Mouse (Mus musculus) gastrocnemius, adult 2 months (tissue): ENCODE data around the gene Chmp6. TPM values are rescaled to one million over a fixed set of nuclear protein-coding genes. Genes with fewer than 3 reads are reported as not detected.
A peak's percentile ranks its signal among the peaks of the same experiment; 100 is the strongest.

Experiments used
- DNase-seq: peaks from one replicate; pipeline ENCODE4 v3.0.0; 2022
- H3K27ac ChIP-seq: fragments of 200-600 bp; 2 replicates; pipeline ENCODE4 v1.8.1; 2022; ENCODE audit warnings: mild to moderate bottlenecking
- H3K4me3 ChIP-seq: fragments of 200-600 bp; 2 replicates; pipeline ENCODE4 v1.8.1; 2022; ENCODE audit warnings: mild to moderate bottlenecking, moderate library complexity
- CTCF ChIP-seq: fragments of 200-600 bp; IDR thresholded peaks from 2 replicates; pipeline ENCODE4 v1.8.1; 2022; ENCODE audit warnings: antibody characterized with exemption, mild to moderate bottlenecking, moderate library complexity
- intact Hi-C: fragments of 180-260 bp; cut with DNase I; formaldehyde crosslinking; loops from one replicate; pipeline ENCODE4 v1.15.1; 2025
- long read RNA-seq, 2 experiments: library from polyadenylated mRNA; stranded (forward); transcript quantifications; one replicate each; pipeline ENCODE4 v2.0.0; 2021
- total RNA-seq, 2 experiments: library from RNA; stranded (reverse); gene quantifications; 2 replicates each; pipeline ENCODE4 v1.2.3; 2021

Gene Chmp6
- total RNA-seq, result 10 to 100 TPM; 29.6 to 31.3 TPM
- long read RNA-seq, experiment 1, transcript Chmp6-201 (8 exons, 1,557 nt), result major isoform, 51 of 57 reads
- long read RNA-seq, experiment 1, partial matches to known transcripts, result 1 of 57 reads
- long read RNA-seq, experiment 1, other reads (novel, unspliced or antisense), result 5 of 57 reads
- long read RNA-seq, experiment 2, transcript Chmp6-201 (8 exons, 1,557 nt), result major isoform, 73 of 80 reads
- long read RNA-seq, experiment 2, partial matches to known transcripts, result 1 of 80 reads
- long read RNA-seq, experiment 2, other reads (novel, unspliced or antisense), result 3 of 80 reads

DNA sequence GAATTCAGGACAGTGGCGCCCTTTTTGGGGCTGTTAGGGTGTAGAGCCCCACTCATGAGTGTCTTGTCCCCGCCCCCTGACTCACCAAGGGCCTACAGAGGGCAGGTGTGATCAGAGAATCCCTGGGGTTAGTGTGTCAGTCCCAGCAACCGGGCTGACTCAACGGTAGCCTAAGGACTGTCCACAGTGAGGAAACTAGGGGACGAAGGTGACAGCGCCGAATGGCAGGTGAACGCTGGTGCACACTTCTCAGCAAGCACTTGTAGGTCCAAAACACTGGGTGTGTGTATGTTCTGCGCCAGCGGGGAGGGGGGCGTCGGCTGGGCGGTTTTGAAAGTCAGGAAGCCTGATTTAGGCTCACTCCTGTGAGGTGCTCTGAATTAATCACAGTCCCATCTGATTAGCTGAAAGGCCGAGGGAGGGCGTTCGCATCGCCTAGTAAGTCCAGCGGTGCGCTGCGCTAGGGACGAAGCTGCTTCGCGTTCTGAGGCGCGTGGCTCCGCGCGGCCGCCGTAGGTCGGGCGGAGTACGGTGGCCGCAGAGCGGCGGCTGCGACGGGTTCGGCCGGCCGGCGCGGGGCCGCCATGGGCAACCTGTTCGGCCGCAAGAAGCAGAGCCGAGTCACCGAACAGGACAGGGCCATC, at the start of gene Chmp6:
TSS of gene Chmp6 (plus strand) at position 151 of the 644 bp plus-strand sequence.
- peak; percentile 5; the same call in 1 of the 2 replicates for TF ChIP-seq CTCF
- intact Hi-C loops, result no loop called here
- DNase-seq, result peak; percentile 93

DNA sequence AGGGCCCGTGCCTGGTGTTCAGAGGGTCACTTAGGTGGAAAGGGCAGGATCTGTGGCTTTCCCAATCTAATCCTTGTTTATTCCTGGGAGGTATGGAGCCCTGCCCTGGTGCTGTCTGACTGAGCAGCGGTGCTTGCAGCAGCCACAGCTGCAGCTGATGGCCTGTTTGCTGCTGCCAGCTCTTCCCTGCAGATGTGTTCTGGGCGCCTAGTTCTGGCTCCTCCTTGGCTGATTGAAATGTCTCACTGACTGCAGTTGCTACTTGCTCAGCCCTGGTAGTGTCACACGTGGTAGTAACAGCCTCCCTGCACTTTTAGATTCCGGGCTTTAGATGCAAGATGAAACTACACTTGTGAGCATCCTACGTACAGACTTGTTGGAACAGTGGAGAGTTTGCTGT, 46.4 kb upstream of the Chmp6 start:
- intact Hi-C loops, result no loop called here
- DNase-seq, result no peak
- Histone ChIP-seq H3K4me3 (no peak overlapping the region), H3K27ac (no peak overlapping the region)
- TF ChIP-seq CTCF, result no peak

More for the DNA sequence above, at the start of gene Chmp6:
- H3K27ac ChIP-seq, result peak within 1 kb of the TSS; percentile 95
- H3K4me3 ChIP-seq, result peak within 1 kb of the TSS; percentile 75

DNA sequence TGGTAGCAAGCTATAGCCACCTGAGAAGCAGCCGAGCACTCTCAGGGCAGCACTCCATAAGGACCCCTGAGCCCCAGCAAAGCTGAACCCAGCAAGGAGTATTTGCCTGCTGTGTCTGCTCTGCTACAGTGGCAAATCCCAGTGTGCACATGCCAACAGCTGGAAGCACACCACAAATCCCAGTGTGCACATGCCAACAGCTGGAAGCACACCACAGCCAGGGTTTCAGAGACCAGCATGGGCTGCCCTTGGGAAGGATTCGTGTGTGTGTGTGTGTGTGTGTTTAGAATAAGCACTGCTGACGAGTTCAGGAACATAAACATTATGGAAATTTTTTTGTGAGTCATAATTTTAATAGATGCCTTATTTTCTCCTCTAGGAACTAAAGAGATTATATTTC, 45.1 kb upstream of the Chmp6 start:
- no peak for TF ChIP-seq CTCF
- intact Hi-C loops, result no loop called here
- H3K4me3 ChIP-seq, result no peak overlapping the region
- no peak overlapping the region for H3K27ac ChIP-seq
- no peak for DNase-seq

DNA sequence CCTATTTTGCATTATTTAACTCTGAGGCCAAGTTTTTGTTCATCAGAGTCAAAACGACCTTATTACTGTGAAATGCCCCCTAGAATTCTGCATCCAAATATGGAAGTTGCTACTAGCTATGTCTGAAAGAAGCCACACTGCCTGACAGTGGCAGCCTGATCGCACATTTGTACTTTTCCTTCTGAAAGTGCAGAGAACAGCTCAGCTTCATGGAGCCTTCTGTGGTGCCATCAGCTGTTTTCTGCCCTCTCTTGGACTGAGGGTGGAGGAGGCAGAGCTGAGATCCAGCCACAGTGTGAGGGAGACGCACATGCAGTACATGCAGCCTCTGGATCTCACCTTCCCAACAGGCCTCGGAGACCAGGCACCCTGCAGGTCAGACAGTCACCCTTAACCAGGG, 44.7 kb upstream of the Chmp6 start:
- DNase-seq, result no peak
- intact Hi-C loops, result no loop called here
- TF ChIP-seq CTCF, result no peak
- Histone ChIP-seq H3K4me3 (no peak overlapping the region), H3K27ac (no peak overlapping the region)

DNA sequence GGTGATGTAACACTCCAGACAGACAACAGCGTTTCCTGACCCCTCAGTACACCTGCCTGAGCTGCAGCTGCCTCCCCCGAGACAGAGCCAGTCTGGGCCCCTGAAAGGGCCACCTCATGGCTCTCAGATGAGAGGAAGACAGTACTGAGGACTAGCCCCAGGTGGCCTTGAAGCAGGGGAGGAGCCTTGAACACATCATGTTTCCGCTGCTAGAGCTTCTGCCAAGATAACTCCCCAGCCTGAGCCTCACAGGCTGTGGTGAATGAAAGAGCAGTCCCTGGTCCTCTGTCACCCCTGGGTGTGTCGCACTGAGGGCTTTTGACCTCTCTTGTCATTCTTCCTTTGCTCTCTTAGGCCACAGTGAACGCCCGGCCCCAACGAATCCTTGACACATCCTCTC, 42.1 kb upstream of the Chmp6 start:
- Histone ChIP-seq H3K27ac (no peak overlapping the region), H3K4me3 (no peak overlapping the region)
- DNase-seq, result no peak
- intact Hi-C loops, result no loop called here
- TF ChIP-seq CTCF, result no peak

DNA sequence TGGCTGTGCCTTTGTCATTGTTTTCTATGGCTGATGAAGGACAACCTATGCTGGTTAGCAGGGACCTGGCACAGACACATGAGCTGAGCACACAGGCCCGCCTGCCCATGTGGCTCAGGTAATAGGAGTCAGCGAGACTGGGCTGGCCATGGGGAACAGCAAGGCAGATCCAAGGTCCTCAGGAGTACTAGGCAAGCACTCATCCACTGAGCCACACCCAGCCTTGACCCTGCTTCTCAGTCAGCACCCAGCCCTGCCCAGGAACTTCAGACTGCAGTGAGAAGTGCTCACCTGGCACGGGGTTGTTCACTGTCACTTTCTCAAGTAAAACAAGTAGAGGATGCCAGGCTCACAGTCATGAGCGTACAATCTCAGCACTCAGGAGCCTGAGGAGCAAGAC, 39.6 kb upstream of the Chmp6 start:
- TF ChIP-seq CTCF, result no peak
- intact Hi-C loops, result no loop called here
- H3K27ac ChIP-seq, result no peak overlapping the region
- no peak overlapping the region for H3K4me3 ChIP-seq
- no peak for DNase-seq

DNA sequence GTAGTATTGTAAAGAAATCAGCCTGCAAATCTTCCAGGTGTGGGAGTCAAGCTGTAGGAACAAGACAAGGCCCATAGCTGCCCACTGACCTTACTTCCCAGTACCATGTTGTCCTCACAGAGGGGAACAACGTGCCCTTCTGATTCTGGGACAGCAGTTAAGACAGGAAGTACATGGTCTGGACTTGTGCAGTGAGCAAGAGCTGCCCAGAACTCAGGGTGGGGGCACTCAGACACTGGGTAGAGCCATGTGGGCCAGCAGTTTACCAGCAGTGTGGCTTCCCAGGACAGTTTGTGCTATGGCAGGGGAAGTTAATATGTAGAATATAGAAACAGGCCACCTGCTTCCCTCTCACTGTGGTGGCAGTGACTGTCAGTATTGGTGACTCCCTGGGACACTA, 38.4 kb upstream of the Chmp6 start:
- no peak for DNase-seq
- H3K4me3 ChIP-seq, result no peak overlapping the region
- no peak for TF ChIP-seq CTCF
- H3K27ac ChIP-seq, result no peak overlapping the region
- intact Hi-C loops, result no loop called here

DNA sequence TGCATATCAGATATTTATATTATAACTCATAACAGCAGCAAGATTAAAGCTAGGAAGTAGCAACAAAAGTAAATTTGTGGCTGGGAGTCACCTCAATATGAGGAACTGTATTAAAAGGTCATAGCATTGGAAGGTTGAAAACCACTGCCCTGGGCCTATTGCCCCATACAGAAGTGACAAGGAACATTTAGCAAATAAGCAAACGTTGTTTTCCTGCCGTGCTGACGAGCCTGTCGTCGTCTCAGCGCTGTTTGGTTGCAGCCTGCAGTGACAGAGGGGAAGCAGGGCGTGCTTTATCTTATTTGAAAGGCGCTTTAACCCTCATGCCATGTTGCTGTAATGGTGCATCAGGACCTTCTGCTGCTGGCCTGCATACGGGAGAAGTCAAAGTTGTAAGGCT, 37.6 kb upstream of the Chmp6 start:
- intact Hi-C loops, result no loop called here
- DNase-seq, result no peak
- H3K27ac ChIP-seq, result no peak overlapping the region
- TF ChIP-seq CTCF, result no peak
- H3K4me3 ChIP-seq, result no peak overlapping the region

DNA sequence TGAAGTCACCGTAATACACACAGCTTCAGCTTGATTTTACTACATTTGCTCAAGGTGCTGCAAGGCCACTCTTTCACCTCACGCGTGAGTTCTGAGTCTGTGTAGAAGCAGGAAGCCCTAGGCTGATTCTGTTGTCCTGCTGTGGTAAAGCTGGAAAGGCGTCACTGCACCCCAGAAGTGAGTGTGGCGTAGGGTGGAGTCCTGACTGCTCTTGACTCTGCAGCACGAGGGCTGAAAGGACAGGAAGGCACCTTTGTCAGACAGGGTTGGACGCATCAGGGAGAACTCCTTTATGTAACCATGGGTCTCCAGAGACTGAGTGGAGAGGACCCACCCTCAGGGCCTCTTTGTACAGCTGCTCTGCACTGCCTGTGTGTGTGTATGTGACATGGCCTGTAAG, 36.1 kb upstream of the Chmp6 start:
- no peak for TF ChIP-seq CTCF
- DNase-seq, result no peak
- H3K4me3 ChIP-seq, result no peak overlapping the region
- H3K27ac ChIP-seq, result no peak overlapping the region
- intact Hi-C loops, result no loop called here

DNA sequence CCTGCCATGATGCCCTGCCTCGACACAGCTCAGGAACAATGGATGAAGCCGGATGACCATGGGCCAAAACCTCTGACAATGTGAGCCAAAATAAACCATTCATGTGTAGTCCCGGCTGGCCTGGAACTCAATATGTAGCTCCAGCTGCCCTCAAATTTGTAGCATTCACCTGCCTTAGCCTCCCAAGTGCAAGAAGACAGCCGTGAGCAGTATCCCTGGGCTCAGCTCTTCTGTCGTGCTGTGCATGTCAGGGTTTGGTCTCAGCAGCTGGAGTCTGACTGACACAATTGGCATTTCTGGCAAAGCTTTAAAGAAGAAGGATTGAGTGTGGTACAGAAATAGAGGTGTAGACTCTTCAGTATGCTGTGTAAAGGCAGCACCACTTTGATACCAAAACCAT, 33.7 kb upstream of the Chmp6 start:
- no peak for DNase-seq
- no peak overlapping the region for H3K27ac ChIP-seq
- no peak for TF ChIP-seq CTCF
- intact Hi-C loops, result no loop called here
- H3K4me3 ChIP-seq, result no peak overlapping the region

DNA sequence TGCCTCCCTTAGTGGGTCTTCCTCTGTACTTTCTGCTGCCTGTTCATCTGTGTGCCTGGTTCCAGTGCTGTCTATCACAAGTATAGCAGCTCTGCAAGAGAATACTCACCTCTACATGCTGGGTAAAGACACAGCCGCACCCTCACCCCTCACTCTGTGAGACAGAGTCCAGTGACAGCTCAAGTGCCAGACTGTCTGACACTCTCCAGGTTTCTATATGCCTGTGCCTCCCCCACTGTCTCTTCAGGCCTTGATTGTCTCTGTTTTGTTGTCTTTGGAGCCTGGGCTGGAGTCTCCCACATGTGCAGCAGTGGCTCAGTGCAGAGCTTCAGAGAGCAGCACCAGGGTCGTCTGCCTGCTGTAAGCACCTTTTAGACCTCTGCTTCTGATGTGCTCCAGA, 29.6 kb upstream of the Chmp6 start:
- Histone ChIP-seq H3K27ac (no peak overlapping the region), H3K4me3 (no peak overlapping the region)
- intact Hi-C loops, result no loop called here
- TF ChIP-seq CTCF, result no peak
- DNase-seq, result no peak

DNA sequence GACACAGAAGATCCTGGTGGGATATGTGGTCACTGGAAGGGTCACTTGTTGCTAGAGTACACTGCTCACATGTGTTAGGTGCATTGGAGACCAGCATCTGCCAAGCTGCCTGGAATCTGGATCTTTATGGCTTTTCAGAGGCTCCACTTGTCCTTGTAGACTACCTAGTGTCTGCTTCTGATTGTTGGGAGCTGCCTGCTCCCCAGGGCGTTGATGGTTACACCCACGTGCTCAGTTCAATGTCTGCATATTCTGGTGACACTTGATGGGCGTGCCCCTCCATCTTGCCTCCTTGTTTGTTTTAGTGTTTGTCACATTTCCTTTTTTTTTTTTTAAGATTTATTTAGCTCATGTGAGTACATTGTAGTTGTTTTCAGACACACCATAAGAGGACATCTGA, 23.3 kb upstream of the Chmp6 start:
- no peak overlapping the region for H3K4me3 ChIP-seq
- H3K27ac ChIP-seq, result no peak overlapping the region
- TF ChIP-seq CTCF, result no peak
- intact Hi-C loops, result no loop called here
- DNase-seq, result no peak

DNA sequence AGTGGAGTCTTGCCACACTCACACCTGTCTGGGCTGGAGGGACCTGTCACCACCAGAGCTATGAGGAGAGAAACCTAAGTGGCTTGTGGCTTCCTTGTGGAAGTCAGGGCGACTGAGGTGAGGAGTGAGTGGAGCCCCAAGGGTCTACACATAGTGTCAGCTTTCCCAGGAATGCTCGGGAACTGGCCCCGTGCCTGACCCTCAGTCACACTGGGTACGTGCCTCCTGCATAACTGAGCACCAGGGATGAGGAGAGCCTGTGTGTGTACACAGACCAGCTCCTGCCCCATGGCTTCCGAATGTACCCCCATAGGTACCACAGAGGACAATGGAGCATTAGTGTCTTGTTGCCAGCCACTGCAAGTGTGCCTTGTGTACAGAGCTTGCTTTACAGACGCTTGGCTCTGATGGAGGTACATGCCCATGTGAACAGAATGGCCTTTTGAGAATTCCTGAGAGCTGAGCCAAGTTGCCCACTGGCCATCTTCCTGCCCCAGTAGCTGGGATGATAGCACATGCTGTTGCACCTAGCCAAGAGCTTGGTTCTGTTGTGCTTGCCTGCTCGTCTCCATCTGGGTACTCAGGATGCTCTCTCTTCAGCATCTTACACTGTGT, 21.5 kb upstream of the Chmp6 start:
- TF ChIP-seq CTCF, result no peak
- intact Hi-C loops, result no loop called here
- DNase-seq, result no peak
- H3K27ac ChIP-seq, result no peak overlapping the region
- no peak overlapping the region for H3K4me3 ChIP-seq
